Mouse (Mus musculus): ENCODE data around the gene Acan. TPM values are rescaled to one million over a fixed set of nuclear protein-coding genes. Genes with fewer than 3 reads are reported as not detected.

Gene Acan
- polyA plus RNA-seq, 1 experiment from 2014 or later: not detected

DNA sequence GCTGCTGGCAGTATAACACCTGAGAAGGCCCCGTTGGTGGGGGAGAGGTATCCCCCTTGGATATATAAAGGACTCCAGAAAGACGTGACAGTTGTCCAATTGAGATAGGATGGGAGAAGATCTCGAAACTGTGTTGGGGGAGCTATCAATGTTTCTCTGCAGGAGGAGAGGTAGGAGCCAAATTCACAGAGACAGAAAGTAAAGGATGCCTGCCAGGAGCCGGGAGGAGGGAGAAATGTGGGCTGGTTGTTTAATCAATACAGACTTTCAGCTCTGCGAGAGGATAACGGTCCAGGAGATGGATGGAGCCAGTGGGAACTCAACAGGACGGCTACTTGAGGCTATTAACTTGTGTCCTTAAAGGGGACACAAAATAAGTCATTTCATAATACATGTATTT is 14.2 kb downstream of the Acan start:
- H3K9ac ChIP-seq (ENCODE audit: low read length): no peak overlapping the region
- DNase-seq (ENCODE audit: low spot score, missing footprints): no peak
- 77% methylated on average over 7 of the region's 7 CpGs for WGBS
- ATAC-seq (ENCODE audit: low FRiP score): no peak
- H3K4me2 ChIP-seq: no peak overlapping the region
- no peaks in the 10 kb centered on the region for H3K36me3 ChIP-seq (ENCODE audit: control insufficient read depth, insufficient read depth, low read length)
- no peaks in the 10 kb centered on the region for H3K27me3 ChIP-seq (ENCODE audit: control insufficient read depth, insufficient read depth, low read length)
- no peaks in the 10 kb centered on the region for H3K9me3 ChIP-seq (ENCODE audit: control insufficient read depth, low read length)
- no peaks in the 10 kb centered on the region for H3K4me1 ChIP-seq (ENCODE audit: control insufficient read depth, insufficient read depth, low read length)
- H3K4me3 ChIP-seq (ENCODE audit: low read depth, low read length): no peak overlapping the region
- no peak overlapping the region for H3K27ac ChIP-seq (ENCODE audit: low read depth, low read length)

DNA sequence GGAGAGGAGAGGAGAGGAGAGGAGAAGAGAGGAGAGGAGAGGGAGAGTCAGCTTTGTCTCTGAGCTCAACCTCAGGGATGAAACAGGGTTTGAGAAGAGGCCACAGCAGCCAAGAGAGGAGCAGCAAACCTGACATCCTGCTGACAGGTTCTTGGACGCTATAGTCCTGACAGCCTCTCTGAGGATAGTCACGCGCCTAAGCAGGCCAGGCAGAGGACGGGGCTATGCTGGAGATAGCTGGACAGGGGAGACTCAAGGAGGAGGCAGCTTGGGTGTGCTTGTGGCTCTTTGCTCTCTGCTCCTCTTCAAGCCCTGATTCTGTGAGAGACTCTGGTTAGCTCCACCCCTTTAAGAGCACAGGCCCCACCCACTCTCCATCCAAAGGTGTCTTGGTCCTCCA is 14.9 kb downstream of the Acan start:
- Histone ChIP-seq H3K9me3 (ENCODE audit: control insufficient read depth, low read length) (no peaks in the 10 kb centered on the region), H3K4me2 (no peak overlapping the region), H3K4me1 (ENCODE audit: control insufficient read depth, insufficient read depth, low read length) (no peaks in the 10 kb centered on the region), H3K4me3 (ENCODE audit: low read depth, low read length) (no peak overlapping the region), H3K9ac (ENCODE audit: low read length) (no peak overlapping the region), H3K27ac (ENCODE audit: low read depth, low read length) (no peak overlapping the region), H3K36me3 (ENCODE audit: control insufficient read depth, insufficient read depth, low read length) (no peaks in the 10 kb centered on the region), H3K27me3 (ENCODE audit: control insufficient read depth, insufficient read depth, low read length) (no peaks in the 10 kb centered on the region)
- DNase-seq (ENCODE audit: low spot score, missing footprints) (no peak), ATAC-seq (ENCODE audit: low FRiP score) (no peak)
- 66% methylated on average over 4 of the region's 4 CpGs for WGBS

DNA sequence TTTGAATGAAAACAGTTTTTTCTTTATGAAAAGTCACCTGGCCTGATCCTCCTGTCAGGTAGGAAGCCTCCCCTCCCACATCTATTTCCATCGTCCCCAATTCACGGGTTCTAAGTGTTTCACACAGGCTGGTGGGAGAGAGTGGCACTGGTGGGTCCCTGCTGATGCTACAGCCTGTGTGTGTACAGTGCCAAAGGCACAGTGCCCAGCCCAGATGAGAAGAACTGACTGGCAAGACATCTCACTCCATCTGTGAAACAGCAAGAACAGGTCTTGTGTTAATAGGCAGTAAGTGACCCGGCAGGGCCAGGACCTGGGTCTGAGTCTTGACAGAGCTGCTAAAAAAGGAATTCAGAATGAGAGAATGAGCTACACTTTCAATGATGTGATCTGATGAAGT is 25.9 kb downstream of the Acan start:
- Histone ChIP-seq H3K4me2 (no peak overlapping the region), H3K36me3 (ENCODE audit: control insufficient read depth, insufficient read depth, low read length) (no peaks in the 10 kb centered on the region), H3K27me3 (ENCODE audit: control insufficient read depth, insufficient read depth, low read length) (no peaks in the 10 kb centered on the region), H3K9ac (ENCODE audit: low read length) (no peak overlapping the region), H3K27ac (ENCODE audit: low read depth, low read length) (no peak overlapping the region), H3K9me3 (ENCODE audit: control insufficient read depth, low read length) (no peaks in the 10 kb centered on the region), H3K4me1 (ENCODE audit: control insufficient read depth, insufficient read depth, low read length) (no peaks in the 10 kb centered on the region), H3K4me3 (ENCODE audit: low read depth, low read length) (no peak overlapping the region)
- WGBS: 77% methylated on average over 3 of the region's 3 CpGs
- no peak for DNase-seq (ENCODE audit: low spot score, missing footprints)
- no peak for ATAC-seq (ENCODE audit: low FRiP score)

DNA sequence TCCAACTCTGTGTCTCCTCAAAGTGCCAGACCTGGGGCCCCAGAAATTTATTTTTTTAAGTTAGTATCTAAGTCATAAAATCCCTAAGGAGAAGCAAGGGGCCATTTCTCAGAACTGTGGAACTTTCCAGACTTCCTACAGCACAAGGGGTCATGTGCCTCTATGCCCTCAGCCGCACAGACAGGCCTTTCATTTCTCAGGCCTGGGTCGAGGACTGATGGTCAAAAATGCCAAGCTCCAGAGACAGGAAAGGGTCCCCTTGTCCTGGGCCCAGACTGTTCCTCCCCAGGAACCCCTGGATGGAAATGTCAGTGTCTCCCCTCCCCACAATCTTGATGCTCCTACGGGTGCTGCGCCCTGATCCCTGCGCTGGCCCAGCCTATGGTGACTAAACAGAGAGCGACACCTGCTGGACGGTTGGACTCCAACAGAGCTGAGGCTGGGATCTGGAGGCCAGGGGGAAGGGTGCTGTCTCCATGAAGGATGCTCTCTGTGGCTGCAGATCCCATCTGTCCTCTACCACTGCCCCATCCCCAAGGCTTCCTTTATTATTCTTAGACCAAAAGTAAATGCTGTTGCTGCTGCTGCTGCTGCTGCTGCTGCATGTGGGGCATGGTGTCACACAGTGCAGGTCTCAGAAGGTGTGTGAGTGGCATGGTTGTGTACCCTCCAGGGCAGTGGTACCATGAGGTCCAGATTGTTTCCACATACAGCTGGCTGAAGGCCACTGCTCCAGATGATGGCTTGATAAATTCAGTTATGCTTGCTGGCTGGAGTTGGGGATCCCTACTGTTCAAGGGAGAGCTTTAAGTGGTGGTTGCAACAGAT is 27.5 kb downstream of the Acan start:
- peak; percentile 96 for DNase-seq (ENCODE audit: low spot score, missing footprints)
- Histone ChIP-seq H3K27me3 (ENCODE audit: control insufficient read depth, insufficient read depth, low read length) (no peaks in the 10 kb centered on the region), H3K36me3 (ENCODE audit: control insufficient read depth, insufficient read depth, low read length) (no peaks in the 10 kb centered on the region), H3K4me3 (ENCODE audit: low read depth, low read length) (no peak overlapping the region), H3K9ac (ENCODE audit: low read length) (no peak overlapping the region), H3K4me2 (no peak overlapping the region), H3K27ac (ENCODE audit: low read depth, low read length) (no peak overlapping the region), H3K9me3 (ENCODE audit: control insufficient read depth, low read length) (no peaks in the 10 kb centered on the region), H3K4me1 (ENCODE audit: control insufficient read depth, insufficient read depth, low read length) (no peaks in the 10 kb centered on the region)
- 25% methylated on average over 7 of the region's 7 CpGs for WGBS
- ATAC-seq (ENCODE audit: low FRiP score): peak; percentile 65; the same call in 1 of the 2 replicates

DNA sequence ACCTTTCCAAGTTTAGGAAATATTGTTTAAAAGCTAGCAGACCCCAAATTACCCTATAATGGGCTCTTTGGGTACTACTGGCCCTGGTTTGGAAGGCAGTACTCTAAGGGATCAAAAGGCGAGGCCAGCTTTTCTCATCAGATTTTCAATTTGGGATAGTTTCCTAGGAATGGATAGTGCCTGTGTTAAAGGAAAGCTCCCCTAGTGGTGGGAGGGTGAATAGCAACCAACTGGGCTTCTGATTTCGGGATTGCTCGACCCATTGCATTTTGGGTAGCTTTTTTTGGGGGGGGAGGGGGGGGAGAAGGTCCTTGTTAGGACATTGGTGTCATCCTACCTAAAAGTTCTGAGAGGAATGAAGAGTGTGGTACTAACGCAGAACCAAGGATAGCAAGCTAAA is 35.8 kb downstream of the Acan start:
- H3K4me2 ChIP-seq: no peak overlapping the region
- H3K27me3 ChIP-seq (ENCODE audit: control insufficient read depth, insufficient read depth, low read length): no peaks in the 10 kb centered on the region
- no peaks in the 10 kb centered on the region for H3K4me1 ChIP-seq (ENCODE audit: control insufficient read depth, insufficient read depth, low read length)
- ATAC-seq (ENCODE audit: low FRiP score) (no peak), DNase-seq (ENCODE audit: low spot score, missing footprints) (peak; percentile 79)
- H3K9ac ChIP-seq (ENCODE audit: low read length): no peak overlapping the region
- H3K4me3 ChIP-seq (ENCODE audit: low read depth, low read length): no peak overlapping the region
- no peaks in the 10 kb centered on the region for H3K9me3 ChIP-seq (ENCODE audit: control insufficient read depth, low read length)
- H3K27ac ChIP-seq (ENCODE audit: low read depth, low read length): no peak overlapping the region
- no peaks in the 10 kb centered on the region for H3K36me3 ChIP-seq (ENCODE audit: control insufficient read depth, insufficient read depth, low read length)
- WGBS: 82% methylated on average over 4 of the region's 4 CpGs

DNA sequence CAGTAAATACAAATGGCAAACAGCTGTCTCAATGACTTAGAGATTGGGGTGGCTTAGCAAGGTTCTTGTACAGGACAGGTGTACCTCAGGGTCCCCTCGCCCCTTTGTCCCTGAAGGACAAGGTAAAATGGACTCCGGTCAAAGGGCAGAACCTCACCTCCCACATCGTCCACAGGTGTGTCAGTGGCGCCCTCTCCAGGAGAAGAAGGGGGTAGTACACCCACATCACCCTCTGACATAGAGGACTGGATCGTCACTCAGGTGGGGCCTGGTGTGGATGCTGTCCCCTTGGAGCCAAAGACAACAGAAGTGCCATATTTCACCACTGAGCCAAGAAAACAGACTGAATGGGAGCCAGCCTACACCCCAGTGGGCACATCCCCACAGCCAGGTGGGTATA is 43.2 kb downstream of the Acan start:
- Histone ChIP-seq H3K27ac (ENCODE audit: low read depth, low read length) (no peak overlapping the region), H3K4me1 (ENCODE audit: control insufficient read depth, insufficient read depth, low read length) (no peaks in the 10 kb centered on the region), H3K4me2 (no peak overlapping the region), H3K4me3 (ENCODE audit: low read depth, low read length) (no peak overlapping the region), H3K27me3 (ENCODE audit: control insufficient read depth, insufficient read depth, low read length) (no peaks in the 10 kb centered on the region), H3K9ac (ENCODE audit: low read length) (no peak overlapping the region), H3K36me3 (ENCODE audit: control insufficient read depth, insufficient read depth, low read length) (no peaks in the 10 kb centered on the region), H3K9me3 (ENCODE audit: control insufficient read depth, low read length) (no peaks in the 10 kb centered on the region)
- ATAC-seq (ENCODE audit: low FRiP score): no peak
- no peak for DNase-seq (ENCODE audit: low spot score, missing footprints)
- 69% methylated on average over 5 of the region's 5 CpGs for WGBS

DNA sequence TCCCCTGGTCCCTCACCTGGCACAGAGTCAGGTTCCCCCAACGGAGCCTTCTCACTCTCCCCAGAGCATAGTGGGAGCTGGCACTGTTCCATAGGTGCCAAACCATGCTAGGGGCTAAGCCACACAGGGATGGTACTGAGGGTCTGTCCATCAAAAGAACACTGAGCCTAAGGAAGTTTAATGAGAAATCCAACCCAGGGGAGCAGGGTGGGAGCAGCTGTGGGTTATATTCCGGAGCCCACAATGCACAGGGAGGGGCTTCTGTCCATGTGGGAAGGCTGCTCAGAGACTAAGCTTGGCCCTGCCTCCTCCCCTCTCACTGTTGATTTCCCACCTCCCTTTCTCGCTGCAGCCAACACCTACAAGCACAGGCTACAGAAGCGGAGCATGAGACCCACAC is 60.6 kb downstream of the Acan start:
- Histone ChIP-seq H3K27ac (ENCODE audit: low read depth, low read length) (no peak overlapping the region), H3K4me1 (ENCODE audit: control insufficient read depth, insufficient read depth, low read length) (no peaks in the 10 kb centered on the region), H3K4me2 (no peak overlapping the region), H3K9ac (ENCODE audit: low read length) (no peak overlapping the region), H3K9me3 (ENCODE audit: control insufficient read depth, low read length) (no peaks in the 10 kb centered on the region), H3K27me3 (ENCODE audit: control insufficient read depth, insufficient read depth, low read length) (no peaks in the 10 kb centered on the region), H3K36me3 (ENCODE audit: control insufficient read depth, insufficient read depth, low read length) (no peaks in the 10 kb centered on the region), H3K4me3 (ENCODE audit: low read depth, low read length) (no peak overlapping the region)
- WGBS: 62% methylated on average over 4 of the region's 4 CpGs
- DNase-seq (ENCODE audit: low spot score, missing footprints) (no peak), ATAC-seq (ENCODE audit: low FRiP score) (no peak)

DNA sequence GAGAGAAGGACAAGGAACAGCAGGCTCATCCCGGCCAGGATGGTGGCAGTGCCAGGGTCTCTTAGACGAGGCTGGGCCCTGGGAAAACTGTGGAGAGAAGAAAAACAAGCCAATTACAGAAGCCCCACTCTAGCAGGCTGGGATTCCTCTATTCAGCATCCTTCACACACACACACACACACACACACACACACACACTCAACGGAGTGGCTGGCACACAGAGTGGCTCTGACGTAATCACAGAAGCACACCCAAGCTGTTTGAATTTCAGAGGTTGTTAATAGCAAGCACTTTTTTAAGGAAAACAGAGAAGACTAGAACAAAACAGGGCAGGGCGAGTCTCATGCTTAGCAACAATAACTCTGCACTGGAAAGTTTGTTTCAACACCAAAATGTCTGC is 70.2 kb downstream of the Acan start:
- 80% methylated on average over 5 of the region's 5 CpGs for WGBS
- no peak for DNase-seq (ENCODE audit: low spot score, missing footprints)
- no peak overlapping the region for H3K27ac ChIP-seq (ENCODE audit: low read depth, low read length)
- ATAC-seq (ENCODE audit: low FRiP score): no peak
- H3K9me3 ChIP-seq (ENCODE audit: control insufficient read depth, low read length): no peaks in the 10 kb centered on the region
- no peak overlapping the region for H3K4me2 ChIP-seq
- no peak overlapping the region for H3K4me3 ChIP-seq (ENCODE audit: low read depth, low read length)
- no peaks in the 10 kb centered on the region for H3K4me1 ChIP-seq (ENCODE audit: control insufficient read depth, insufficient read depth, low read length)
- no peak overlapping the region for H3K9ac ChIP-seq (ENCODE audit: low read length)
- H3K36me3 ChIP-seq (ENCODE audit: control insufficient read depth, insufficient read depth, low read length): no peaks in the 10 kb centered on the region
- H3K27me3 ChIP-seq (ENCODE audit: control insufficient read depth, insufficient read depth, low read length): no peaks in the 10 kb centered on the region

DNA sequence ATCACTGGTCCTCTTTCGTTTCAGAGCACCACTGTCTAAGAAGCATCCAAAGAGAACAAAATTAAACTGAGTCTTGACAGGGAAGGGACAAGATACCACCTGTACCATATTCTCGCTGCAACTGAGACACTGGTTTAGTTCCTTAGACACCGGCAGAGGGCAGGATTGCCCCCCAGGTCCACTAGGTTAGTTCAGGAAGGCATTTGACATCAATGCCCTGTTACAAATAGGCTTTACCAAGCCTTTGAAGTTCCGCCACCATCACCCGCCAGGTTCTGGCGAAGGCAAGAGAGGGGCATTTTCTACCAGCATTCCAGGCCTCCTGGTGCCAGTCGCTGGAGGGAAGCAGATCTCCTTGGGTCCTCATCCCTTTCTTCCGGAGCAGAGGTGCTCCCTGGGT is 76.6 kb downstream of the Acan start:
- Histone ChIP-seq H3K9ac (ENCODE audit: low read length) (no peak overlapping the region), H3K27me3 (ENCODE audit: control insufficient read depth, insufficient read depth, low read length) (peaks cover 3% of the 10 kb centered on the region; the same call in 1 of the 2 replicates), H3K27ac (ENCODE audit: low read depth, low read length) (no peak overlapping the region), H3K4me2 (peak overlapping the region; percentile 37; the same call in 1 of the 2 replicates), H3K4me1 (ENCODE audit: control insufficient read depth, insufficient read depth, low read length) (peaks cover 10% of the 10 kb centered on the region; the same call in 1 of the 2 replicates), H3K4me3 (ENCODE audit: low read depth, low read length) (no peak overlapping the region), H3K9me3 (ENCODE audit: control insufficient read depth, low read length) (no peaks in the 10 kb centered on the region), H3K36me3 (ENCODE audit: control insufficient read depth, insufficient read depth, low read length) (no peaks in the 10 kb centered on the region)
- 11% methylated on average over 8 of the region's 8 CpGs for WGBS
- ATAC-seq (ENCODE audit: low FRiP score) (no peak), DNase-seq (ENCODE audit: low spot score, missing footprints) (peak; percentile 88)
